Mouse (Mus musculus) thymus, adult 2 months (tissue): ENCODE measurements at regions not wholly inside any gene's neighbourhood (a gene's known extent, or its start where the extent isn't known, plus 50 kb on each side); places are given as distances from the start of the nearest gene placed in this dataset.

Experiments used
- DNase-seq: peaks from one replicate; pipeline ENCODE4 v3.0.0; 2021
- H3K27ac ChIP-seq: fragments of 200-500 bp; 2 replicates; pipeline ENCODE4 v1.5.1; 2012; ENCODE audit warnings: low read length, control low read depth; ENCODE audit not compliant: control insufficient read depth, insufficient read depth
- H3K27me3 ChIP-seq: fragments of 200-500 bp; 2 replicates; pipeline ENCODE4 v1.6.1; 2012; ENCODE audit warnings: mild to moderate bottlenecking, low read length, moderate library complexity, mixed read lengths; ENCODE audit not compliant: control insufficient read depth, insufficient read depth
- H3K36me3 ChIP-seq: fragments of 200-500 bp; 2 replicates; pipeline ENCODE4 v1.6.1; 2012; ENCODE audit warnings: mild to moderate bottlenecking, low read length, moderate library complexity; ENCODE audit not compliant: control insufficient read depth, insufficient read depth
- H3K4me1 ChIP-seq: fragments of 200-500 bp; replicated peaks from 2 replicates; pipeline ENCODE4 v1.6.1; 2012; ENCODE audit warnings: low read length; ENCODE audit not compliant: control insufficient read depth, insufficient read depth
- H3K4me3 ChIP-seq: fragments of 200-500 bp; 2 replicates; pipeline ENCODE4 v1.5.1; 2012; ENCODE audit warnings: mild to moderate bottlenecking, low read length, control low read depth, moderate library complexity; ENCODE audit not compliant: control insufficient read depth, insufficient read depth
- CTCF ChIP-seq: fragments of 200-500 bp; IDR thresholded peaks from 2 replicates; pipeline ENCODE4 v1.5.1; 2012; ENCODE audit warnings: mild to moderate bottlenecking, control low read depth, low read length, moderate library complexity, borderline replicate concordance; ENCODE audit not compliant: control insufficient read depth, poor library complexity, insufficient read depth; ENCODE audit errors: extremely low read depth
- POLR2A ChIP-seq: fragments of 200-500 bp; IDR thresholded peaks from 2 replicates; pipeline ENCODE4 v1.6.1; 2012; ENCODE audit warnings: mild to moderate bottlenecking, low read length, control low read depth, moderate library complexity; ENCODE audit not compliant: control insufficient read depth, poor library complexity, insufficient read depth; ENCODE audit errors: extremely low read depth
- WGBS: fragments of 180-500 bp; shearing (Covaris S2); methylation state at CpG from one replicate; pipeline ENCODE4 v1.1.7; 2018; 5-methylcytosine and 5-hydroxymethylcytosine counted together

DNA sequence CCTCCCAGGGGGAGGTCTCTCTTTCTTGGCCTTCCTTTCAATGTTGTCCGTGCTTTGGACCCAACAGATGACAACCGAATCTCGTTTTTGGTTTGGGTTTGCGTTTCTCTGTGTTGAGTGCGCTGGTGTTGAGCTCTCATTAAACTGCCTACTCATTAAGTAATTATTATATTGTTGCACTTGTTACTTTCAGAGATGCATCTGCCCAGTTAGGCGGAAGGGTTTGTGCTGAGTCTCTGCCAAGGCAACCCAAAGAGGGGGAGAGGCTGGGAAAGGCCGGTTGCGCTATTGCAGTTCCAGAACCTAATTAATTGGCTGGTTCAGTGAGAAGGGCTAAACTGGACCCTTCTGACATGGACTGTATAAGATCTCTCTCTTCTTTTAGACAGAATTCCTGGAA lies 141.2 kb upstream of the Cdh13 start:
- DNase-seq: no peak
- Histone ChIP-seq H3K27ac (no peak overlapping the region), H3K36me3 (no peaks in the 10 kb centered on the region), H3K4me3 (no peak overlapping the region), H3K4me1 (no peaks in the 10 kb centered on the region), H3K27me3 (no peaks in the 10 kb centered on the region)
- no peak for TF ChIP-seq POLR2A
- TF ChIP-seq CTCF: no peak
- WGBS: 89% methylated on average over 8 of the region's 8 CpGs

DNA sequence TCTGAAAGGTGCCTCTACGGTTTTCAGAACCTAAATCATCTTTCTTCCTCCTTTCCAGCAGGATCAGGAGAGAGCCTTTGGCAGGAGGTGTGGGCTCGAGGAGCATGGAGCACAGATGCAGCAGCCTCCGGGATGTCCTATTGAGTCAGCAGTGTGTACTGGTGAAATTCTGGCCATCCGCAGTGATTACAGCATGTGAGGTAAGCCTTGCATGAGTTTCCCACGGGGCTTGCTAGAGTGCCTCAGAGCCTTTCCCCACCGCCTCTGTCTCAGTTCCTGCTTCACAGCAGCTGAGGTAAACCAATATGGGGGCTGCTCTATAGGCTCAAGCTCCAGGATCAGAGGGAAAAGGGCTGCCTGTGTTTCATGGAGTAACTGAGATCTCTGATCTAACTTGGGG lies 143.6 kb upstream of the Cdh13 start:
- WGBS: 76% methylated on average over 6 of the region's 6 CpGs
- DNase-seq: no peak
- Histone ChIP-seq H3K27ac (no peak overlapping the region), H3K4me3 (no peak overlapping the region), H3K4me1 (no peaks in the 10 kb centered on the region), H3K36me3 (no peaks in the 10 kb centered on the region), H3K27me3 (no peaks in the 10 kb centered on the region)
- TF ChIP-seq POLR2A (no peak), CTCF (no peak)

DNA sequence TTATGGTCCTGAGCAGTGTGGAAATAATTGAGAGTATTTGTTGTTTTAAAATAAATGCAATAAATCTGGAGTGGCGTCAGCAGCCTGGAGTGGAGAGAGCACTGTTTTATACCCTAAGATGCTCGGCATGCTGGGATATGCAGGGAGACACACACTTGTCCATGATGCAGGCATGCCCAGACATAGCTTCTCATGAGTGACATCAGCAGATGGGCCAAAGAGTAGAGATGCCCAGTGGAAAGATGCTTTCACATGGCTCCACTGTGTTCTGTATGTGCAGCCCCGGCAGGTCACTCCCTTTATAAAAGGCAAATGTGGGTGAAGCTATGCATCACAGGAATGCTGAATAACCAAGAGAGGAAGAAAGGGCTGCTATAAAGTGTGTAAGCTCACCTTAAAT lies 145.7 kb upstream of the Cdh13 start:
- H3K4me3 ChIP-seq: no peak overlapping the region
- 91% methylated on average over 3 of the region's 3 CpGs for WGBS

DNA sequence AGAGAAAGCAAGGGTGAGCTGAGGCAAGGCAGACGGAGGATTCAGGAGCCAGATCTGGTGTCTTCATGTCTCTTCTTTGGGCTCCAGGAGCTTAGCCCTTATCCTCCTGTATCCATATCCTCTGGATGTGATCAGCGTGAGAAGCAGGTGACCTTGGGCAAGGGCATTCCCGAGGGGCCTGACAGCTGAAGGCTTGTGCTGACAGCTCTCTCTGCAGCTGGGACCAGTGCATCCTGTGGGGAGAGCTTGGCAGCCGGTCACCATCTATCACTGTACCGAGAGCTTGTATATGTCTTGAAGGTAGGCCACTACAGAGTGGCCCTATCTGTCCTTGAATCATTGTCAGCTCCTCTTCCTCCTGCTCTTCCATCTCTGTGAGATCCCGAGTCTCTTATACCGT lies 158.5 kb upstream of the Cdh13 start:
- Histone ChIP-seq H3K4me1 (no peaks in the 10 kb centered on the region), H3K27ac (no peak overlapping the region), H3K27me3 (no peaks in the 10 kb centered on the region), H3K36me3 (no peaks in the 10 kb centered on the region), H3K4me3 (no peak overlapping the region)
- WGBS: 87% methylated on average over 7 of the region's 7 CpGs
- no peak for DNase-seq
- TF ChIP-seq CTCF: no peak
- TF ChIP-seq POLR2A: no peak

More for the DNA sequence above, 145.7 kb upstream of the Cdh13 start:
- H3K27me3 ChIP-seq: no peaks in the 10 kb centered on the region
- H3K4me1 ChIP-seq: no peaks in the 10 kb centered on the region
- TF ChIP-seq POLR2A: no peak
- DNase-seq: no peak
- H3K27ac ChIP-seq: no peak overlapping the region
- no peaks in the 10 kb centered on the region for H3K36me3 ChIP-seq

DNA sequence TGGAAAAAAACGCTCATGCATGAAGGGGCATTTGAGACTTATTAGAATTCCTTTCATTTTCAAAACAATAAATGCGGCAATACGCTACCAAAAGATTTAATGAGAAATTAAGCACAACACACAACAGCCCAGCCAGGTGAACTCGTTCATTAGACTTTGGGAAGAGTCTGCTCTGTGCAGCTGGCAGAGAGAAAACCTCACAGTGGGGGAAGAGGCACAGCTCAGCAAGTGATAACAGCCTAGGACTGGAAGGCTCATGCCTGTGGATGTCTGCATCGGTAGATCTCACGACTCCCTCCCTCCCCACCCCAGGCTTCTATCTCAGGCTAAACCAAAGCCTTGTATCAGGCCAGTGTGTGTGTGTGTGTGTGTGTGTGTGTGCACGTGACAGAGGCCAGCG lies 169.3 kb upstream of the Cdh13 start:
- 86% methylated on average over 8 of the region's 8 CpGs for WGBS
- no peak for DNase-seq
- no peaks in the 10 kb centered on the region for H3K36me3 ChIP-seq

DNA sequence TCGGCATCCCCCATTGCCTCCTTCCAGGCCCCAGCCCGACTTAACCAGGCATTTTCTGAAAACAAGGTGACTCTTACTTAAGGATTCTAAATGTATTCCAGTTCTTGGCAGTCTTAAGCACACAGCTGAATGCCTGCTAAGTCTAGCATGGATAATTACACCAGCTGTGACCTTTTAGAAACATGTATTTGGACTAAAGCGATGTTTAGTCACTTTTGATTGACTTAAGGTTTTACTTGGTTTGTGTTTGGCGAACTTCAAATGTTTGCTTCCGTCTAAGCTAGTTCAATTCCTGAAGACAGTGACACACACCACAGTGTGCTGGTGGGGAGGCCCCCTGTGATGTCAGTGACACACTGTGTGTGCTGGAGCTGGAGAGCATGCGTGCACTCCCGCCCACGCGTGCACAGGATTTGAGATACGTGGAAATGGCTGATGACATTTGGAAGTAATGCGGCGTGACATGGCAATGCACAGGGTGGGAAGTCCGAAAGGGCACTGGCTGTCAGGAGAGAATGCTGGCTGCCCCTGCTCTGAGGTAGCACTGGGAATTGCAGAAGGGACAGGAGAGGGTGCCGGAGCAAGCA lies 179.0 kb upstream of the Cdh13 start:
- 88% methylated on average over 14 of the region's 14 CpGs for WGBS
- Histone ChIP-seq H3K4me3 (no peak overlapping the region), H3K36me3 (no peaks in the 10 kb centered on the region), H3K27me3 (no peaks in the 10 kb centered on the region), H3K27ac (no peak overlapping the region), H3K4me1 (no peaks in the 10 kb centered on the region)
- no peak for DNase-seq
- TF ChIP-seq POLR2A (no peak), CTCF (no peak)

More for the DNA sequence above, 169.3 kb upstream of the Cdh13 start:
- H3K4me3 ChIP-seq: no peak overlapping the region
- H3K4me1 ChIP-seq: no peaks in the 10 kb centered on the region
- H3K27ac ChIP-seq: no peak overlapping the region
- no peak for TF ChIP-seq CTCF
- TF ChIP-seq POLR2A: no peak
- no peaks in the 10 kb centered on the region for H3K27me3 ChIP-seq

DNA sequence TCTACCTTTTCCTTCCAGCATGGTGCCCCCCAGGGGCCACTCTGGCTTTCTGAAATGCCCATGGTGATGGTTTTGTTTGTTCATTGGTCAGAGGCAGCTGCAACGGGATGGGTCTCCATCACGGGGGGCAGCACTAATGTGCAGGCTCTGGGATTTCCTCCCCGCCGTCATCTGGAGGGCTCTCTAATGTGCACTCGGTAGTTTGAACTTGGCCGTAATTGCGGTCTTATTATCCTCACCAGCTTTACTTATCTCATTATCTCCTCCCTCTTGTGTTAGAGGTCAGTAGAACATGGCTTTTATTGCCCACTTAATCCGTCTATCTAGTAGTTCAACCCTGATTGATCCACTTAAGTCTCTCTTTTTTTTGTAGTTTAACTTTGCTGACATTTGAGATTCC lies 182.2 kb upstream of the Cdh13 start:
- H3K4me3 ChIP-seq: no peak overlapping the region
- WGBS: 81% methylated on average over 8 of the region's 8 CpGs
- no peaks in the 10 kb centered on the region for H3K27me3 ChIP-seq
- TF ChIP-seq CTCF (no peak), POLR2A (no peak)
- no peaks in the 10 kb centered on the region for H3K36me3 ChIP-seq
- no peak overlapping the region for H3K27ac ChIP-seq
- DNase-seq: no peak
- H3K4me1 ChIP-seq: no peaks in the 10 kb centered on the region
